Comparison of ENCODE assay signal across 8 mouse cellular contexts in the genomic region with DNA sequence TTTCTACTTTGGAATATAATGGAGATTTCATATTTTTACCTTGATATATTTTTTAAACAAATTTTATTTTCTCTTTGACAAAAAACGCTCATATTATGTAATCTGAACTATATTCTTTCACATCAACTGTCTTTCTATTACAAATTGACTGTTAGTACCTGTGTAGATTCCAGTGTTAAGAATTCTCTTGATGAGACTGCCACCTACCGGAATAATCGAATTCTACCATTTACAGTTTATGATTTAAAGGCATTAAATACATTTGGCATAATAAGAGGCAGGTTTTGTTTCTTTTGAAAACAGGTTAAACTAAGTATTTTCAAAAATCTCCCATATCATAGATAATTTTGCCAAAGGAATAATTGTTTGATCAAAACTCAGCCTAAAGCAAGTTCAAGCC.
A peak's percentile ranks its signal among the peaks of the same experiment; 100 is the strongest.
DNase-seq lines count a peak whose midpoint lies in the region; ATAC-seq lines count a peak whose summit lies in the region.

No protein-coding gene starts in this region.

- H3K4me1 ChIP-seq in midbrain, embryonic 11.5 days (ENCODE audit: control insufficient read depth, insufficient read depth, low read length), result no peaks in the 10 kb centered on the region
- H3K4me1 ChIP-seq in midbrain, embryonic 15.5 days, result no peaks in the 10 kb centered on the region

- no peak overlapping the region for H3K4me2 ChIP-seq in midbrain, embryonic 11.5 days
- no peak overlapping the region for H3K4me2 ChIP-seq in midbrain, embryonic 15.5 days

- no peak overlapping the region for H3K27ac ChIP-seq in midbrain, embryonic 11.5 days (ENCODE audit: low read depth, low read length)
- H3K27ac ChIP-seq in midbrain, embryonic 15.5 days, result no peak overlapping the region

- H3K4me3 ChIP-seq in midbrain, embryonic 11.5 days (ENCODE audit: low read depth, low read length), result no peak overlapping the region
- H3K4me3 ChIP-seq in midbrain, embryonic 15.5 days, result no peak overlapping the region

- DNase-seq in gastrocnemius, adult 18-20 months (ENCODE audit: low spot score), result peak; percentile 27
- no peak for DNase-seq in gastrocnemius, adult 8-10 months (ENCODE audit: low spot score in 2 of 2)
- peak; percentile 88 for DNase-seq in midbrain, embryonic 11.5 days (ENCODE audit: low spot score, missing footprints)
- DNase-seq in embryo, embryonic 10 days (ENCODE audit: low spot score), result peak; percentile 24
- DNase-seq in skeletal muscle tissue, adult 2 months (ENCODE audit: low read depth, low spot score), result peak; percentile 2
- no peak for DNase-seq in right cerebral cortex, postnatal 10 days (ENCODE audit: low spot score in 2 of 2)
- no peak for DNase-seq in thymus, postnatal 36 days

- no peak overlapping the region for H3K9ac ChIP-seq in midbrain, embryonic 11.5 days (ENCODE audit: low read length)
- H3K9ac ChIP-seq in midbrain, embryonic 15.5 days, result no peak overlapping the region

- 15% methylated on average over 3 of the region's 3 CpGs for WGBS in midbrain, embryonic 11.5 days
- 16% methylated on average over 3 of the region's 3 CpGs for WGBS in midbrain, embryonic 15.5 days

- H3K9me3 ChIP-seq in midbrain, embryonic 11.5 days (ENCODE audit: control insufficient read depth, low read length), result no peaks in the 10 kb centered on the region
- no peaks in the 10 kb centered on the region for H3K9me3 ChIP-seq in midbrain, embryonic 15.5 days

- ATAC-seq in midbrain, embryonic 11.5 days (ENCODE audit: low FRiP score), result no peak
- no peak; the same call in 1 of the 2 replicates for ATAC-seq in midbrain, embryonic 15.5 days (replicated peaks)

- no peaks in the 10 kb centered on the region for H3K36me3 ChIP-seq in midbrain, embryonic 11.5 days (ENCODE audit: control insufficient read depth, insufficient read depth, low read length)
- H3K36me3 ChIP-seq in midbrain, embryonic 15.5 days (replicated peaks), result no peaks in the 10 kb centered on the region

- no peaks in the 10 kb centered on the region for H3K27me3 ChIP-seq in midbrain, embryonic 11.5 days (ENCODE audit: control insufficient read depth, insufficient read depth, low read length)
- no peaks in the 10 kb centered on the region for H3K27me3 ChIP-seq in midbrain, embryonic 15.5 days (replicated peaks)

Comparison
In these comparisons a context has a peak if more than half of its experiments do, and no peak if none do; other contexts are left out.
1. DNase-seq: peak in gastrocnemius, adult 18-20 months (single experiment), midbrain, embryonic 11.5 days (single experiment), embryo, embryonic 10 days (single experiment) and skeletal muscle tissue, adult 2 months (single experiment); none in gastrocnemius, adult 8-10 months (0 of 2), right cerebral cortex, postnatal 10 days (0 of 2) and thymus, postnatal 36 days (0 of 2).